Mouse (Mus musculus): ENCODE results near the gene Irx4. TPM values are rescaled to one million over a fixed set of nuclear protein-coding genes. Genes with fewer than 3 reads are reported as not detected.

Gene Irx4
- polyA plus RNA-seq, 1 experiment = not detected

DNA sequence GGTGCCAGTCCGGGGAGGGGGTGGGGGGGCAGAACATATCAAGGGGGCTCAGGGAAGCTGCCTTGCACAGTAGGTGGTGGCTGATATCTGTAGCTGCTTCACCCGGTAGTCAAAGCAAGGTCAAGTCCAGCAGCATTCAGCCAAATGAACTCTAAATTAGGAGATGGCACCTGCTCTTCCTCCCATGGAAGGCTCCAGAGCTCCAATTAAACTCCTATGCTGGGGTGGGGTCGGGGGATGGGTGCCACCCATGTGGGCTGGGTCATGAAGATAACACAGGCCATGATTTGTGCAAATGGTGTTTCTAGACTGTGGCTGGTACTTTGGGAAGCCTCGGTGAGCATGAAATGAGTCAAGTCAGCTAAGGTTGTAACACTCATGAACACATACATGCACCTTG is 1.9 kb upstream of the Irx4 start:
- TF ChIP-seq CTCF (IDR thresholded peaks at IDR 0.05; ENCODE audit: control insufficient read depth, insufficient read depth, low read length) = no peak
- TF ChIP-seq POLR2A (IDR thresholded peaks at IDR 0.05; ENCODE audit: borderline replicate concordance, control insufficient read depth, low read depth, low read length) = no peak
- 51% methylated on average over 4 of the region's 4 CpGs for WGBS
- Histone ChIP-seq H3K4me3 (replicated peaks; ENCODE audit: control insufficient read depth, low read depth, low read length) (no peak overlapping the region), H3K27ac (ENCODE audit: control insufficient read depth, insufficient read depth, low read depth, low read length, poor library complexity) (no peak overlapping the region), H3K4me1 (ENCODE audit: control insufficient read depth, insufficient read depth, low read length) (no peaks in the 10 kb centered on the region)

DNA sequence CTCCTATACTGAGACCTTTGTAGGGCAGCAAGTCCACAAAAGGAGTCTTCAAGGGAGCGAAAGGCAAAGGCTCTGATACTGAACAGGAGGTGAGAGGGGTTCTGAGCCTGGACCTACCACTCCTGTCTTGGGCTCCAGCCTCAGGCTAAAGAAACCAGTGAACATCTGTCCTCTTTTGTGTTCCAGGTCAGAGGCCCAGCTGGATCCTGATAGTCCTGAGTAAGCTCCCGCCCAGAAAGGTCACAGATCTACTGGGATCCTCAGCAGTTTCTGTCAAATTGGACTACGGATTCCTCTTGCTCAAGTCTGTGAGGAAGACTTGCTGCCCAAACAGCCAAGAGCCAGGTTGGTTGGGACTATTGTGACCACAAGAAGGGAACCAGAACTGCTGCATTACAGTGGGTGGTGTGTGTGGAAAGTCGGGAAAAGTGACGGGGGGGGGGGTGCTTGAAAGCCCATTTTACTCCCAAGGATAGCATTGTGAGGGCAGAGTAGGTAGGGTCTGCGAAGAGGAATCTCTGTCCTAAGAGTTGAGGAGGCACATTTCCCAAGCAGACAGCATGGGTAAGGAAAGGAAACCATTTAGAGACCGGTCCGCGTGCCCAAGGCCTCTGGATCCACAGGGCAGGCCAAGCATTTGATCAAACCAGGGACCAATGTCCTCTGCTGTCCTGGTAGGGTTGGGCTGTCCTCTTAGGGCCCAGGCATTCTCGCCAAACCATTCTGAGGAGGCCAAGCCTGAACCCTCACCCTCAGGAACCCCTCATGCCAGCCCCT is 514 bp upstream of the Irx4 start:
- WGBS = 17% methylated on average over 10 of the region's 10 CpGs
- no peak for TF ChIP-seq POLR2A (IDR thresholded peaks at IDR 0.05; ENCODE audit: borderline replicate concordance, control insufficient read depth, low read depth, low read length)
- TF ChIP-seq CTCF (IDR thresholded peaks at IDR 0.05; ENCODE audit: control insufficient read depth, insufficient read depth, low read length) = no peak
- H3K27ac ChIP-seq (ENCODE audit: control insufficient read depth, insufficient read depth, low read depth, low read length, poor library complexity) = no peak overlapping the region
- H3K4me3 ChIP-seq (replicated peaks; ENCODE audit: control insufficient read depth, low read depth, low read length) = no peak overlapping the region
- no peaks in the 10 kb centered on the region for H3K4me1 ChIP-seq (ENCODE audit: control insufficient read depth, insufficient read depth, low read length)

- WGBS = 8% methylated on average over 25 of the region's 25 CpGs
- no peak overlapping the region for H3K27ac ChIP-seq (ENCODE audit: control insufficient read depth, insufficient read depth, low read depth, low read length, poor library complexity)
- H3K4me3 ChIP-seq (replicated peaks; ENCODE audit: control insufficient read depth, low read depth, low read length) = no peak overlapping the region
- TF ChIP-seq CTCF (IDR thresholded peaks at IDR 0.05; ENCODE audit: control insufficient read depth, insufficient read depth, low read length) = no peak
- TF ChIP-seq POLR2A (IDR thresholded peaks at IDR 0.05; ENCODE audit: borderline replicate concordance, control insufficient read depth, low read depth, low read length) = no peak
- no peaks in the 10 kb centered on the region for H3K4me1 ChIP-seq (ENCODE audit: control insufficient read depth, insufficient read depth, low read length)
Measured at GRCm38 (mm10) chr13:73261036-73261730, 904 bp downstream of the Irx4 start.

DNA sequence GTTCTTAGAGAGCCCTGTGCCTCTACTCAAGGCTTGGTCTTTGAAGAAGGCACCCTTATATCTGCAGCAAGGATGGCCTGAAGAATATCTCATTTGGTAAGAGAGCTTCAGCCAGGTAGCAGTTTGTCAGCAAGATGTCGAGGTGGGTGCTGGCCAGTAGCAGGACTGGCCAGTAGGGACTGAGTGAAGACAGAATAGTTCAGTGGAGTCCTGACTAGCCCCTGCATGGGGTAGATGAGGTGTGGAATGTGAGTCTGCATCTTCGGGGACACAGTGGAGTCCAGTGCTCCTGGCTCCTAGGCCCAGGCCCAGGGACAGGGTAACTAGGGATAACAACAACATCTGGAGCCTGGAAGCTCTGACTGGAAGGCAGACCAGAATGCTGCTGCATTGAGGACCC is 1.6 kb downstream of the Irx4 start:
- 26% methylated on average over 2 of the region's 2 CpGs for WGBS
- H3K4me3 ChIP-seq (replicated peaks; ENCODE audit: control insufficient read depth, low read depth, low read length) = no peak overlapping the region
- TF ChIP-seq POLR2A (IDR thresholded peaks at IDR 0.05; ENCODE audit: borderline replicate concordance, control insufficient read depth, low read depth, low read length) = no peak
- TF ChIP-seq CTCF (IDR thresholded peaks at IDR 0.05; ENCODE audit: control insufficient read depth, insufficient read depth, low read length) = no peak
- no peak overlapping the region for H3K27ac ChIP-seq (ENCODE audit: control insufficient read depth, insufficient read depth, low read depth, low read length, poor library complexity)
- H3K4me1 ChIP-seq (ENCODE audit: control insufficient read depth, insufficient read depth, low read length) = no peaks in the 10 kb centered on the region

DNA sequence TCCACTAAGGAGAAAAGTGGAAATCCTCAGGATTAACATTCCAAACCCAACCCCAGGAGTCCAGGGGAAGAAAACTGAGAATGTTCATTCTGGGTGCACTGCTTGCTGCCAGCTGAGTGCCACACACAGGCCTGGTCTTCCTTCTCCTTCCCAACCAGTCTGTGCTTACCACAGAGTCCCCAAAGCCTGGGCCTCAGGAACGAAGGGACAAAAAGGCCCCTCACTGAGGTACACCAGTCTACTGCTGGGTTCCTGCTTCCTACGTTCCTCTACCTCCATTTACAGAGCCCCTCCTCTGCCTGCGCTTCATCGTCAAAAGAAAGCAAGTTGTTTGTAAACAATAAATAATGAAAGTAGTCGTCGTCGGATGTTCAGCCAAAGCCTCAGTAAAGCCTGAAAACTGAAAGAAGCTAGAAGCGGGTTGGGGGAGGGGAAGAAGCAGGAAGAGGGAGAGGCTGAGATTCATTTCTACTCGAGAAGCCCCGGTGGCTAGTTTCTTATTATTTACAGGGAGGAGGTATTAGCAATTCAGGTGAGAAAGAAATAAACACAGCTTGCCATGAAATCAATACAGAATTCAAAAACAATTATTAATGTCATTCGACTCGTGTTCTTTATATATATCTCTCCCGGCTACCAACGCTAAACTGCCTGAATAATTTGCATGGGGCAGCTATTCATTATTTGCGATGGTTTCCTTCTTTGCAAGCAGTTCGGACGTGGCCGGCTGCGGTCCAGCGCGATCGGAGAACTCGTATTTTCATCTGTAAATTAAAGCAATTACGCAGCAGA is 2.3 kb downstream of the Irx4 start:
- 4% methylated on average over 24 of the region's 24 CpGs for WGBS
- H3K27ac ChIP-seq (ENCODE audit: control insufficient read depth, insufficient read depth, low read depth, low read length, poor library complexity) = no peak overlapping the region
- no peaks in the 10 kb centered on the region for H3K4me1 ChIP-seq (ENCODE audit: control insufficient read depth, insufficient read depth, low read length)
- no peak overlapping the region for H3K4me3 ChIP-seq (replicated peaks; ENCODE audit: control insufficient read depth, low read depth, low read length)
- TF ChIP-seq CTCF (IDR thresholded peaks at IDR 0.05; ENCODE audit: control insufficient read depth, insufficient read depth, low read length) = no peak
- no peak for TF ChIP-seq POLR2A (IDR thresholded peaks at IDR 0.05; ENCODE audit: borderline replicate concordance, control insufficient read depth, low read depth, low read length)

DNA sequence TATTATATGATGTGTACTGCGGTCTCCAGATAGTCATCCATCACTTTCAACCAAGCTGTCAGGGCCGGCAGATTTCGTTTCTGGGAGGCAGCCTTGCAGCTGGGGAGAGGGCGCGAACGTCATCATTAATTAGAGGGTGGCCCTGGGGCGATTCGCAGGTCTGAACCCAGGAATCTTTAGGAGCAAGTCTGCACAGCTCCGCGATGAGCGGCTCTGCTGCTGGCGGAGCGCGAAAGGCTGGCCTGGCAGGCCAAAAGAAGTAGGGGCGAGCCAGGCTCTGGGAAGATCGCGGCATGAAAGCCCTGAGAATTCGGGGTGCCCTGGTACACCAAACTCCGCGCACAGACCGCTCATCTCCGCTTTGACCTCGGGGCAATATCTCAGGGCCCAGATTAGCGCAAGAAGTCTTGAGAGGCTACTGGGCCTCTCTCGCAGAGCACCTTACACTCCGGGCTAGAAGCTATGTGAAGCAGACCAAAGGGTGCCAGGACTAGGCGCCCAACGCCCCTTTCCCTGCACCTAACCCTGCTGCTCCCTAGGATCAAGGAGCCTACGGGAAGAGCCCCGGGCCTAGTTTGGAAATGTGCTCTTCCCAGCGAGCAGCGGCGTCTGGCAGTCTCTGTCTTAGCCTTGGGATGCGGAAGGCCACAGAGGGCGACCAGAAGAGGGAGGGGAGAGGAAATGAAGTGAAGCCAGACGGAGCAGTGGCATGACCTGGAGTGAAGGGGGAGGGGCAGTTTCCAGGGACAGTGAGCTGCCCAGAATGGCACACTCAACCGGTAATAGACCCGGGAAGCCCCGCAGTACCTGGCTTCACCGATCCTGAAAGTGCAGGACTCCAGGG is 3.1 kb downstream of the Irx4 start:
- no peak overlapping the region for H3K4me3 ChIP-seq (replicated peaks; ENCODE audit: control insufficient read depth, low read depth, low read length)
- no peak overlapping the region for H3K27ac ChIP-seq (ENCODE audit: control insufficient read depth, insufficient read depth, low read depth, low read length, poor library complexity)
- TF ChIP-seq POLR2A (IDR thresholded peaks at IDR 0.05; ENCODE audit: borderline replicate concordance, control insufficient read depth, low read depth, low read length) = no peak
- no peak for TF ChIP-seq CTCF (IDR thresholded peaks at IDR 0.05; ENCODE audit: control insufficient read depth, insufficient read depth, low read length)
- no peaks in the 10 kb centered on the region for H3K4me1 ChIP-seq (ENCODE audit: control insufficient read depth, insufficient read depth, low read length)
- 4% methylated on average over 40 of the region's 40 CpGs for WGBS

DNA sequence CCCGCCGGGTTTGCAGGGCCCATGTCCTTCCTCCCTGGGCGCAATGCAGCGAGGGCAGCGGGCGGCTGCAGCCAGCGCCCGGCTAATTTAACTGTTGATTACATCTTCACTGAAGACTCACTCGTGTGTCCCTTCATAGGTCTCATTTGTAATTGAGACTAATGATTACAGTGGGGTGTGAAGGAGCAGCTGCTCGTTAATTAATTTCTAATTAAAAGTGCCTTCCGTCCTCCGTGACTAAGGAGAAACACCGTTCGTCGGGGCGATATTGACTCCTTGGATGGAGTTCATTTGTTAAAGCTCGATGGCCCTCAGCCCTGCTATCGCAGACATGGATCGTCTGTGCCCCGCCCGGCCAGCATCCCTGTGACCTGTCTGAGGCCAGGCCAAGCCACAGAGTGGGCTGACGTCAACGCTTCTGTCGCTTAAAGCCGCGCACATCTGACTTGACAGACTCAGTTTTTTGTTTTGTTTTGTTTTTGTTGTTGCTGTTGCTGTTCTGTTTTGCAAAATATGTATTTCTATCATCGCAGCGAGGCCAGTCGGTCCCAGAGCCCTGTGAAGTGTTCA is 4.0 kb downstream of the Irx4 start:
- H3K4me3 ChIP-seq (replicated peaks; ENCODE audit: control insufficient read depth, low read depth, low read length) = no peak overlapping the region
- WGBS = 7% methylated on average over 29 of the region's 29 CpGs

More for the DNA sequence above, 4.0 kb downstream of the Irx4 start:
- H3K27ac ChIP-seq (ENCODE audit: control insufficient read depth, insufficient read depth, low read depth, low read length, poor library complexity) = no peak overlapping the region
- TF ChIP-seq POLR2A (IDR thresholded peaks at IDR 0.05; ENCODE audit: borderline replicate concordance, control insufficient read depth, low read depth, low read length) (no peak), CTCF (IDR thresholded peaks at IDR 0.05; ENCODE audit: control insufficient read depth, insufficient read depth, low read length) (no peak)
- H3K4me1 ChIP-seq (ENCODE audit: control insufficient read depth, insufficient read depth, low read length) = no peaks in the 10 kb centered on the region

All from bone marrow, adult 2 months (tissue).